Mouse (Mus musculus) ES-Bruce4 (cell line): ENCODE results near the gene Cpt2.

Experiments used
- CTCF ChIP-seq: IDR thresholded peaks from one replicate; pipeline ENCODE4 v1.8.1; 2011; ENCODE audit warnings: low read depth, low read length
- EP300 ChIP-seq: IDR thresholded peaks from 2 replicates; pipeline ENCODE4 v1.6.1; 2011; ENCODE audit warnings: low read depth, low read length; ENCODE audit not compliant: insufficient read depth
- POLR2A ChIP-seq: IDR thresholded peaks from one replicate; pipeline ENCODE4 v1.8.1; 2011; ENCODE audit warnings: low read length; ENCODE audit not compliant: insufficient read depth

- no peak for TF ChIP-seq CTCF
- TF ChIP-seq EP300, result no peak
- TF ChIP-seq POLR2A, result no peak
Measured at GRCm38 (mm10) chr4:107904252-107904651, 19.2 kb downstream of the Cpt2 start.
